Mouse (Mus musculus) kidney, adult 2 months (tissue): ENCODE data around the gene Bcat1. TPM values are rescaled to one million over a fixed set of nuclear protein-coding genes. Genes with fewer than 3 reads are reported as not detected.

Experiments
- DNase-seq: peaks from one replicate; pipeline ENCODE4 v3.0.0; 2021
- H3K27ac ChIP-seq: fragments of 200-500 bp; 2 replicates; pipeline ENCODE4 v1.5.1; 2012; ENCODE audit warnings: low read depth, low read length, control low read depth, inconsistent platforms; ENCODE audit not compliant: insufficient read depth
- H3K27me3 ChIP-seq: fragments of 200-500 bp; replicated peaks from 2 replicates; pipeline ENCODE4 v1.6.1; 2012; ENCODE audit warnings: mild to moderate bottlenecking, moderate library complexity, low read length, inconsistent platforms; ENCODE audit not compliant: control insufficient read depth, insufficient read depth
- H3K36me3 ChIP-seq: fragments of 200-500 bp; 2 replicates; pipeline ENCODE4 v1.6.1; 2012; ENCODE audit warnings: mild to moderate bottlenecking, moderate library complexity, low read length, inconsistent platforms; ENCODE audit not compliant: control insufficient read depth, insufficient read depth
- H3K4me1 ChIP-seq: fragments of 200-500 bp; 2 replicates; pipeline ENCODE4 v1.6.1; 2011; ENCODE audit warnings: low read length; ENCODE audit not compliant: control insufficient read depth, insufficient read depth
- H3K4me3 ChIP-seq: fragments of 200-500 bp; 2 replicates; pipeline ENCODE4 v1.5.1; 2011; ENCODE audit warnings: mild to moderate bottlenecking, low read depth, low read length, control low read depth; ENCODE audit not compliant: insufficient read depth
- CTCF ChIP-seq: fragments of 200-500 bp; conservative IDR thresholded peaks from 2 replicates; pipeline ENCODE4 v1.5.1; 2011; ENCODE audit warnings: low read depth, mild to moderate bottlenecking, control low read depth, low read length, moderate library complexity, mixed read lengths; ENCODE audit not compliant: insufficient read depth, insufficient read length
- POLR2A ChIP-seq: fragments of 200-500 bp; IDR thresholded peaks from one replicate; pipeline ENCODE4 v1.6.1; 2011; ENCODE audit warnings: low read depth, low read length, control low read depth
- WGBS: fragments of 180-500 bp; shearing (Covaris S2); methylation state at CpG from one replicate; pipeline ENCODE4 v1.1.7; 2018; 5-methylcytosine and 5-hydroxymethylcytosine counted together
- polyA plus RNA-seq: library from polyadenylated mRNA; depleted of rRNA; stranded (reverse); fragments of >200 nt; gene quantifications from 2 replicates; pipeline ENCODE4 v1.2.3, GENCODE M21; 2012

Gene Bcat1
- polyA plus RNA-seq, 1 experiment = 10.2 TPM

DNA sequence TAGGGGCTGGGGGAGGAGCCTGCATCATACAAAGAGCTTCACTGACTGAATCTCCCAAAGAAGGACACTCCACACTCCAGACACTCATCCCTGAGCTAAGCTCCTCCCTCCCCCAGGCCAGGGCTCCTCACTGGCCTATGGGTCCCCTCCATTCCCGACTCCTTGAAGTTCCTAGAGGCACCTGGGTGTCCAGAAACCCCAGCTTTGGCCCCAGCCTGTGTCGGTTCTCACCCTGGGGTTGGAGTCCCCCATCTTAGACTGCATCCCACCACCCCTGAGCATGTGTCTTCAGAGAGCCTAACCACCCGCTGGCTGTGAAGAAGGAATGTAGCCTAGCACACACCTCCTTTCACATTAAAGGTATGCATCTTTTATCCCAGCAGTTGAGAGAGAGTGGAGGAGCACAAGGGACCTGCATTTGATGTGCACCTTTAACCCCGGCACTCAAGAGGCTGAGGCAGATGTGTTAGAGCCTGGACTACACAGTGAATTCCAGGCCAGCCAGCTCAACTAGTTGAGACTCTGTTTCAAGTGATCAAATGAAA is 10.6 kb downstream of the Bcat1 start:
- no peak overlapping the region for H3K27ac ChIP-seq
- 86% methylated on average over 4 of the region's 4 CpGs for WGBS
- H3K4me3 ChIP-seq = no peak overlapping the region

GRCm38 (mm10) chr6:145064104-145064503 is 11.9 kb downstream of the Bcat1 start:
- Histone ChIP-seq H3K27ac (no peak overlapping the region), H3K4me1 (no peaks in the 10 kb centered on the region), H3K36me3 (no peaks in the 10 kb centered on the region), H3K4me3 (no peak overlapping the region), H3K27me3 (no peaks in the 10 kb centered on the region)
- TF ChIP-seq CTCF (no peak), POLR2A (no peak)
- 74% methylated on average over 1 of the region's 1 CpGs for WGBS
- DNase-seq = no peak

More for the DNA sequence above, 10.6 kb downstream of the Bcat1 start:
- no peak for DNase-seq
- TF ChIP-seq POLR2A = no peak
- no peaks in the 10 kb centered on the region for H3K27me3 ChIP-seq
- no peaks in the 10 kb centered on the region for H3K36me3 ChIP-seq
- H3K4me1 ChIP-seq = no peaks in the 10 kb centered on the region

DNA sequence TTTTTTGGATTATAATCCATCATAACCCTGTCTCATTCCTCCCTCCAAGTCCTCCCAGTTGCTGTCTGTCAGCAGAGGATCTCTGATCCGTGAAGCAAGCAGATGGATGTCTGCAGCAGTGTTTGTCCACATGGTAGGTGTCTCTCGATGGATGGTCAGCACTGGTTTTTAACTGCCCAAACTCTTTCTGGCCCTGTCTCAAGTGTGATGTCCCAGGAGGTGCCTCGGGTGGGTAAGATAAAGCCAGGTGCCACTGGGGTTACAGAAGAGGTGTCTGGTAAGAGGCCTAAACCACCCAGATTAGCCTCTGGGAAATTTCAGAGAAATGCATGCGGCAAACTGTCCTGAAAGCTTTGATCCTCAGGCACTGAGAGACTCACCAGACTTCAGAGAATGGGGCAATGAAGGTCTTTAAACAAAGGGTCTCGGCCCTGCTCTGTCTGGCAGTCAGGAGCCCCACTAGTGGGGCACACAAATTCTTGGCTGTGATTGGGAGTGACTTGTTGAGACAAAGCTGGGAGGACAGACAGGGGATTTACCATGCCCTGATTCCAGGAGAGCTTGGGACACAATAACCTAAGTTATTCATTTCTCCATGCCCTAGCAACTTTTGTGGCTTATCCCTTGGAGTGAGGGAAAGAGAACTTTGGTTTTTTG is 12.6 kb downstream of the Bcat1 start:
- no peak overlapping the region for H3K4me3 ChIP-seq
- no peaks in the 10 kb centered on the region for H3K36me3 ChIP-seq
- H3K4me1 ChIP-seq = no peaks in the 10 kb centered on the region
- peak; percentile 20 for DNase-seq
- no peaks in the 10 kb centered on the region for H3K27me3 ChIP-seq
- TF ChIP-seq POLR2A (no peak), CTCF (no peak)
- WGBS = 64% methylated on average over 5 of the region's 5 CpGs
- peak overlapping the region; percentile 35; the same call in 1 of the 2 replicates for H3K27ac ChIP-seq

DNA sequence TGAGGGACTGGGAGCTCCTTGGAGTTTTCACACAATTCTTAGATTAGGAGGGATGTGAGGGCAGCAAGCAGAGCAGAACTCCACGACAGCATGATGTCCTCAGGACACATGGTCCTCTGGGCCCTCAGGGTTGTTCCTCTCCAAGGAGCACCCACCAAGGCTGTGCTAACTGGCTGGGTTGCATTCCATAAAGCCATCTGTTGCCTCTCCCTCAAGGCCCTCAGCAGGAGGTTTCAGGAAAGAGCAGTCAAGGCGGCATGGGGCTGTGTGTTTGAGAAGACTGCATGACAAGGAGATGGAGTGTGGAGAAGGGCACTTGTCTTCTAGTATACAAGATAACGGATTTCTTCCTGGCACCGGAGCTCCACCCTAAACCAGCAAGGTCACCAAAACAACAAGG is 13.2 kb downstream of the Bcat1 start:
- TF ChIP-seq POLR2A (no peak), CTCF (no peak)
- Histone ChIP-seq H3K4me1 (no peaks in the 10 kb centered on the region), H3K27ac (no peak overlapping the region), H3K36me3 (no peaks in the 10 kb centered on the region), H3K27me3 (no peaks in the 10 kb centered on the region), H3K4me3 (no peak overlapping the region)
- no peak for DNase-seq
- WGBS = 56% methylated on average over 4 of the region's 4 CpGs

- TF ChIP-seq POLR2A (no peak), CTCF (no peak)
- Histone ChIP-seq H3K27ac (no peak overlapping the region), H3K4me3 (no peak overlapping the region), H3K36me3 (no peaks in the 10 kb centered on the region), H3K27me3 (no peaks in the 10 kb centered on the region), H3K4me1 (no peaks in the 10 kb centered on the region)
- no peak for DNase-seq
- 95% methylated on average over 1 of the region's 1 CpGs for WGBS
These were observed 14.6 kb downstream of the Bcat1 start for GRCm38 (mm10) chr6:145061361-145061760.

- DNase-seq = no peak
- Histone ChIP-seq H3K4me1 (no peaks in the 10 kb centered on the region), H3K4me3 (no peak overlapping the region), H3K36me3 (no peaks in the 10 kb centered on the region), H3K27ac (no peak overlapping the region), H3K27me3 (no peaks in the 10 kb centered on the region)
- TF ChIP-seq POLR2A (no peak), CTCF (no peak)
- WGBS = 40% methylated on average over 4 of the region's 4 CpGs
These were observed 19.9 kb downstream of the Bcat1 start for GRCm38 (mm10) chr6:145056102-145056501.

GRCm38 (mm10) chr6:145055277-145055858 is 20.6 kb downstream of the Bcat1 start:
- no peak for TF ChIP-seq CTCF
- WGBS = 30% methylated on average over 6 of the region's 6 CpGs
- H3K4me1 ChIP-seq = no peaks in the 10 kb centered on the region
- DNase-seq = peak; percentile 13
- H3K4me3 ChIP-seq = no peak overlapping the region
- H3K27ac ChIP-seq = no peak overlapping the region
- no peaks in the 10 kb centered on the region for H3K27me3 ChIP-seq
- no peaks in the 10 kb centered on the region for H3K36me3 ChIP-seq

DNA sequence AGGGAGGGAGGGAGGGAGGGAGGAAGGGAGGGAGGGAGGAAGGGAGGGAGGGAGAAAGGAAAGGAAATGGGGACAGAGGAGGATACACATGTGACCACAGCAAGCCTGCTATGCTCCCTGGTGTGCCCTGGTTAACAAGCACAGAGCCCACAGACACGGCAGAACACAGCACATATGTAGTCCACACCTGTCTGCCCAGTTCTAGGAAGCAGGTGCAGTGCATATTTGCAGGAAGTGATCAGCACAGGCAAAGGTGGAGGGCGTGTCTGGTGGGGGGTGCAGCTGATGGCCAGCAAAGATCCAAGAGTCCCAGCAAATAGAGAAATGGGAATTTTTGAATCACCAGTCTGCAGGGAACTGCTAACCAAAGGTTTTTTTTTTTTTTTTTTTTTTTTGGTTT is 23.3 kb downstream of the Bcat1 start:
- TF ChIP-seq CTCF (no peak), POLR2A (no peak)
- WGBS = 85% methylated on average over 2 of the region's 2 CpGs
- no peak for DNase-seq

More for the DNA sequence above, 23.3 kb downstream of the Bcat1 start:
- no peaks in the 10 kb centered on the region for H3K27me3 ChIP-seq
- no peak overlapping the region for H3K27ac ChIP-seq
- H3K4me3 ChIP-seq = no peak overlapping the region
- no peaks in the 10 kb centered on the region for H3K36me3 ChIP-seq
- no peaks in the 10 kb centered on the region for H3K4me1 ChIP-seq
